Mouse (Mus musculus) layer of hippocampus, adult 2 months (tissue): ENCODE data around the gene Apoc3. TPM values are rescaled to one million over a fixed set of nuclear protein-coding genes. Genes with fewer than 3 reads are reported as not detected.

ENCODE experiments used
- DNase-seq, 2 experiments: peaks; one replicate each; pipeline ENCODE4 v3.0.0; 2022; ENCODE audit warnings: low spot score in 2 of 2
- H3K27ac ChIP-seq: fragments of 200-600 bp; 2 replicates; pipeline ENCODE4 v1.8.1; 2022
- H3K4me3 ChIP-seq: fragments of 200-600 bp; 2 replicates; pipeline ENCODE4 v1.8.1; 2022; ENCODE audit warnings: mild to moderate bottlenecking
- CTCF ChIP-seq: fragments of 200-600 bp; conservative IDR thresholded peaks from 2 replicates; pipeline ENCODE4 v1.8.1; 2022; ENCODE audit warnings: antibody characterized with exemption, mild to moderate bottlenecking, moderate library complexity
- total RNA-seq, 2 experiments: library from RNA; stranded (reverse); gene quantifications; 2 replicates each; pipeline ENCODE4 v1.2.3; 2021

The Apoc3 gene
- total RNA-seq, 2 experiments from 2014 or later: 1.0 TPM; not detected in 1

DNA sequence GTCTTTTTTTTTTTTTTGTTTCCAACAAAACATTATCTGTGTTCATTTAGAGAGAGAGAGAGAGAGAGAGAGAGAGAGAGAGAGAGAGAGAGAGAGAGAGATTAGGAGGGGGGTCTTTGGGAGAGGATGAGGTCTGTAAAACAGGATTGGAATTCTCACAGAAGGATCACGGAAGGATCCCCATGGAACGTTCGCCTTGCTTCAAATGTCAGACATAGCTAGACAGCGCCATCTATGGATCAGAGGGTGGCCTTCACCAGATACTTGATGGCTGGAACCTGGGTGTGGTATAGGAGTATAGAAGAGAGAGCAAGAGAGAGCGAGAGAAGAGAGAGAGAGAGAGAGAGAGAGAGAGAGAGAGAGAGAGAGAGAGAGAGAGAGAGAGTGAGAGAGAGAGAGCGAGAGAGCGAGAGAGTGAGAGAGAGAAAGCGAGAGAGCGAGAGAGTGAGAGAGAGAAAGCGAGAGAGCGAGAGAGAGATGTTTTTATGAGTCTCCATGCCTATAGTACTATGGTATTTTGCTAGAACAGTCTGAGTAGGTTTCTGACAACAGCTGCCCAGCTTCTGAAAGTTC is 11.4 kb upstream of the Apoc3 start:
- peak; percentile 77 for TF ChIP-seq CTCF
- H3K27ac ChIP-seq: no peak overlapping the region

GRCm38 (mm10) chr9:46243584-46243983 is 8.1 kb upstream of the Apoc3 start:
- no peak overlapping the region for H3K4me3 ChIP-seq
- H3K27ac ChIP-seq: no peak overlapping the region
- DNase-seq: no peak
- TF ChIP-seq CTCF: no peak

More for the DNA sequence above, 11.4 kb upstream of the Apoc3 start:
- DNase-seq: peak; percentile 51 to 76
- no peak overlapping the region for H3K4me3 ChIP-seq

DNA sequence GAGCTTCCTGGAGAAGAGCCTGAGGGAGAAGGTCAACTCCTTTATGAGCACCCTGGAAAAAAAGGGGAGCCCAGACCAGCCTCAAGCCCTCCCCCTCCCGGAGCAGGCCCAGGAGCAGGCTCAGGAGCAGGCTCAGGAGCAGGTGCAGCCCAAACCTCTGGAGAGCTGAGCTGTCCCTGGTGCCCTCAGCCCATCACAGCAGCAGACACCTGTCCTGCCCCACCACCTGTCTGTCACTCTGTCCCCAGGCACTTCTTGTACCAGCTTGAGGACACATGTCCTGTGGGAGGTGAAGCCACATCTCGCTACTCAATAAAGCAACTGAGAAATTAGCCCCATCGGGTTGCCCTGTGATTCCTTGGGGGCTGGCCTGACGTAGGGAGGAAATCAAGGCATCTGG is 7.7 kb upstream of the Apoc3 start:
- TF ChIP-seq CTCF: no peak
- H3K4me3 ChIP-seq: no peak overlapping the region

DNA sequence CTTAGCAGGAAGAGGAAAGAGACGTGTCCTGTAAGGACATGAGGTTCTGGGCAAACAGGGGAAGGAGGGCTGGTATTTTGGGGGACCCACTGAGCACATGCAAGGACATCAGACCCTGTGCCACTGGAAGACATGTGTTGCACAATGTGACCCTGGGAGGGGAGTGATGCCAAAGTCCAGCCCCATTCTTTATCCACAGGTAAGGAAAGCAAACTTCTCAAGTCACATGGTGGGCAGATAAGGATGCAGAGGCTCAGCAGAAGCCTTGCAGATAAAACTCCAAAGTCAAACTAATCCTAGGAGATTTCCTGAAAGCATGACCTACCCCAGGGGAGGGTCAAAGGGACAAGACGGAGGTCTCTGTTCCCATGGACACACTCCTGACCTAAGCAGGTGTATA is 6.4 kb upstream of the Apoc3 start:
- DNase-seq: no peak
- TF ChIP-seq CTCF: no peak
- H3K4me3 ChIP-seq: no peak overlapping the region
- H3K27ac ChIP-seq: no peak overlapping the region

More for the DNA sequence above, 7.7 kb upstream of the Apoc3 start:
- no peak for DNase-seq
- no peak overlapping the region for H3K27ac ChIP-seq

GRCm38 (mm10) chr9:46240526-46241153 is 5.2 kb upstream of the Apoc3 start, which contains the start of gene Apoa4:
TSS of gene Apoa4 (plus strand) at chr9:46240696.
- DNase-seq: no peak
- no peak within 1 kb of the TSS for H3K27ac ChIP-seq
- H3K4me3 ChIP-seq: no peak within 1 kb of the TSS
- TF ChIP-seq CTCF: no peak

GRCm38 (mm10) chr9:46238850-46239249 is 3.4 kb upstream of the Apoc3 start:
- no peak overlapping the region for H3K4me3 ChIP-seq
- no peak for TF ChIP-seq CTCF
- H3K27ac ChIP-seq: no peak overlapping the region
- DNase-seq: no peak

DNA sequence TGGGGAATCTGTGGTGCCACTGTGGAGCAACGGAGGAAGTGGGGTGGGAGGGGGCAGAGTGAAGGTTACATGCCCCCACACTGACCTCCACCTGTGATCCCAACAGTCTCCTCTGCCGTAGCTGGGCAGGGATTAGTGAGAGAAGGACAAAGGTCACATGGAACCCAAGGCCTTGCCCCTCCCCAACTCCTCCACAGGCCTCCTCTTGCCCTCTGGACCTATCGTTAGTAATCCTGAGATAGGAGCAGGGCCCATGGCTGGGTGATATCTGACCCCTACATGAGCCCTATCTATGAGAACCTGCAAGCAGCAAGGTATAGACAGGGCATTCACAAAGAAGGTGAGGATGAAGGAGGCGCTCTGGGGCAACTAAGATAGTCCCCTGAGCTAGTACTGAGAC is 213 bp upstream of the Apoc3 start:
- Histone ChIP-seq H3K27ac (no peak overlapping the region), H3K4me3 (no peak overlapping the region)
- no peak for TF ChIP-seq CTCF
- no peak for DNase-seq

DNA sequence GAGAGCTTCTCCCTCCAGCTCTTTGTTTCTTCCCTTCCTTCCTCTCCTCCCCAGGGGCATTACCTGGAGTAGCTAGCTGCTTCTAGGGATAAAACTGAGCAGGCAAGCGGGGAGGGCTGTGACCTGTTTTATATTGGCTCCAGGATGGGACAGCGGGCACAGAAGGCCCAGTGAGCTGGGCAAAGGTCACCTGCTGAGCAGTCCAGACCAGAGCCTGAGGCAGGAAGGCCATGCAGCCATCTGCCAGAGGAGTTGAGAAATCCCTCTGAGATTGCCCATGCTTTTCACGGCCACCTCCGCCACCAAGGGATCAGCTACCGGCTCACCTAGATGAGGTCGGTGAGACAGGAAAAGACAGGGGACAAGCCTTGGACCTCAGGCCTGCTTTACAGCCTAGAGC is 240 bp downstream of the Apoc3 start:
- TF ChIP-seq CTCF: no peak
- Histone ChIP-seq H3K4me3 (no peak overlapping the region), H3K27ac (no peak overlapping the region; the same call in 1 of the 2 replicates)
- no peak for DNase-seq

DNA sequence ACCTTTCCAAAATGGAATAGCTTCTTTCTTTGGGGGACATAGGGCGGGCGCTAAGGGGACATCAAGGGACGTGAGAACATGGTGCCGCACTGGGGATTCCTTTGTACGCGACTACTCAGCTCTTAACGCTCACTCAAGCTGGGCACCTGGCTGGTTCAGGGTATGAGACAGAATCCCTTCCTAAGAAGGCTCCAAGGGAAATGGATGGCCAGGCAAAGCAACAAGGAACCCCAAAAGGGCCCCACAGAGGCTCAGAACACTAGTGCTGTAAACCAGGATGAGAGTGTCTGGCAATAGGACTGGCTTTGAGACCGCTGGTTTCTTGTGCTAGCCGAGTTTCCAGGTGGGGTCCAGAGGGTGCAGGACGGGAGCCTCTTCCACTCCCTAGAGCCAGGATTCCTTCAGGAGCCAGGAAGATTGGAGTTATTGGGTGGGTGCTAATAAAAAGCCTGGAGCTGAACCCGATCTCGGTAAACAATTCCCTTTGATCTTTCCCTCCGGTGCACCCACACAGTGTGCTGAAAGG is 4.9 kb downstream of the Apoc3 start:
- DNase-seq: no peak
- H3K27ac ChIP-seq: peak overlapping the region; percentile 72; the same call in 1 of the 2 replicates

DNA sequence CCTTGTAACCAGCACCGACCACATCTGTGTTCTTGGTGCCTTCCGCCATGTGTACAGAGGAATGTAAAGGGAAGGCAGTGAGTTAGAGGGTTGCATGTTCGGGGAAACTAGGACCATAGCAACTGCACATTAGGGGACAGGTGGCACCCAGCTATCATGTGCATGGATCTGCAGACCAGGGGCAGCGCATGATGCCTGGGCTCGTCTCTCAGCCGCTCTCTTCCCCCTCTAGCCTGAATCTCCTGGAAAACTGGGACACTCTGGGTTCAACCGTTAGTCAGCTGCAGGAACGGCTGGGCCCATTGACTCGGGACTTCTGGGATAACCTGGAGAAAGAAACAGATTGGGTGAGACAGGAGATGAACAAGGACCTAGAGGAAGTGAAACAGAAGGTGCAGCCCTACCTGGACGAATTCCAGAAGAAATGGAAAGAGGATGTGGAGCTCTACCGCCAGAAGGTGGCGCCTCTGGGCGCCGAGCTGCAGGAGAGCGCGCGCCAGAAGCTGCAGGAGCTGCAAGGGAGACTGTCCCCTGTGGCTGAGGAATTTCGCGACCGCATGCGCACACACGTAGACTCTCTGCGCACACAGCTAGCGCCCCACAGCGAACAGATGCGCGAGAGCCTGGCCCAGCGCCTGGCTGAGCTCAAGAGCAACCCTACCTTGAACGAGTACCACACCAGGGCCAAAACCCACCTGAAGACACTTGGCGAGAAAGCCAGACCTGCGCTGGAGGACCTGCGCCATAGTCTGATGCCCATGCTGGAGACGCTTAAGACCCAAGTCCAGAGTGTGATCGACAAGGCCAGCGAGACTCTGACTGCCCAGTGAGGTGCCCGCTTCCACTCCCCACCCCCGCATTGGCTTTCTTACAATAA is 5.6 kb downstream of the Apoc3 start:
- TF ChIP-seq CTCF: peak; percentile 90
- H3K4me3 ChIP-seq: peak overlapping the region; percentile 44
- peak overlapping the region; percentile 72; the same call in 1 of the 2 replicates for H3K27ac ChIP-seq
- DNase-seq: peak; percentile 85 to 90

More for the DNA sequence above, 4.9 kb downstream of the Apoc3 start:
- no peak for TF ChIP-seq CTCF
- peak overlapping the region; percentile 44 for H3K4me3 ChIP-seq

GRCm38 (mm10) chr9:46228491-46228890 is 6.9 kb downstream of the Apoc3 start, which contains the start of gene Apoa1:
TSS of gene Apoa1 (plus strand) at chr9:46228580.
- DNase-seq: no peak
- no peak within 1 kb of the TSS for H3K4me3 ChIP-seq
- TF ChIP-seq CTCF: no peak

GRCm38 (mm10) chr9:46227064-46227614 is 8.3 kb downstream of the Apoc3 start:
- no peak for TF ChIP-seq CTCF
- no peak overlapping the region for H3K27ac ChIP-seq
- no peak overlapping the region for H3K4me3 ChIP-seq
- no peak for DNase-seq

More at GRCm38 (mm10) chr9:46228491-46228890, 6.9 kb downstream of the Apoc3 start, which contains the start of gene Apoa1:
- H3K27ac ChIP-seq: no peak within 1 kb of the TSS
